Mouse (Mus musculus) retina, embryonic 14.5 days (tissue): Measurements from ENCODE around the gene Cited4.
A peak's percentile ranks its signal among the peaks of the same experiment; 100 is the strongest.

ENCODE experiments used
- DNase-seq: peaks from one replicate; pipeline ENCODE4 v3.0.0-alpha.2; 2015; ENCODE audit warnings: low spot score

Gene Cited4

GRCm38 (mm10) chr4:120680953-120681352, 14.6 kb downstream of the Cited4 start:
- DNase-seq, result peak; percentile 66

GRCm38 (mm10) chr4:120682168-120682567, 15.8 kb downstream of the Cited4 start:
- DNase-seq, result peak; percentile 78

GRCm38 (mm10) chr4:120683278-120683997, 17.1 kb downstream of the Cited4 start:
- DNase-seq, result no peak

DNA sequence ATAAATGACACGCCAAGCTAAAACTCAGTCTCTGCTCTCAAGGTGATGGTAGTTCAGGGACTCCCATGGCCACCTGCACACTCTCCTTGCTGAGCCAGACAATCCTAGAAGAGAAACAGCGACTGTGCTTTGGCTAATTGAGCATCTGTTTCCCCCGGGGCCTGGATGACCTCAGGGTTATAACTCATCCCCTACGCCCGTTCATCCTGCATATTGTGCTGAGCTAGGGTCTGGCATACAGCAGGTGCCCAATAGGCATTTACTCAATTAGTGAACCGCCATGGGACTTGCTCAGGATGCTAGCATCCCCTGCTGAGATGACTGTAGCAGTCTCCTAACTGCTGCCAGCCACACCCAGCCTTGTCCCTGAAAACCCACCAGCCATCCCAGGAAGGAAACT, 20.9 kb downstream of the Cited4 start:
- DNase-seq, result no peak

DNA sequence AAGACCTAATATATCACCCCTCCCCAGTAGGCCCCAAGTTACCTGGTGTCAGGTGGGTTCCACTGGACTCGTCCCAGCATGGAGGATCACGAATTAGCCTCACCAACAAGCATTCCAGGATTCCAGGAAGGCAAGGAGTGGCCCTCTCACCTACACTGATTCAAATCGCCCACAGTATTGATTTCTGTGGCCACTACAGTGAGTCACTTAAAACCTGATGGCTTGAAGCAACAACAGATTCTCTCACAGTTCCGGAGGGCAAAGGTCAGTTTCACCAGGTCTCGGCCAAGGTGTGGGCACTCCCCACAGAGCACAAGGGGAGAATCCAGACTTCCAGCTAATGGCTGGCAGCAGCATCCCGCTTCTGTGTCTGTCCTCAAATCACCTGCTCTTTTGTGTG, 22.9 kb downstream of the Cited4 start:
- DNase-seq, result no peak

GRCm38 (mm10) chr4:120692717-120693116, 26.3 kb downstream of the Cited4 start:
- DNase-seq, result peak; percentile 64

DNA sequence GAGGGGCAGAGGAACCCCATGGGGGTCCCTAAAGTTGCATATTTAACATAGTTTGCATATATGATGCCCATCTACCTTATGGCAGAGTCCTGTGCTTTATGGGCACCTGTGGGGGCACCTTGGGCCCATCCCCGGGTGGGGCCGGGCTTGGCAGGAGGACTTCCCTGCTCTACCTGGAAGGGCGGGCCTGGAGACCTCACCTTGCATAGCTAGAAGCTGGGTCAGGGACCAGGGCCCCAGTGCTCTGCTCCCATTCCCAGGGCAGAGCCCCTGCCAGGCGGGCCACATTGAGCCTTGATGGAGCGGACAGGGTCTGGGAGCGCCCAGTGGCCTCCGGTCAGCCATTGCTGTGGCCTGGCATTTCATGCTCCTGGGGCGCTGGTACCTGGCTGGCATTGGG, 31.0 kb downstream of the Cited4 start:
- no peak for DNase-seq

GRCm38 (mm10) chr4:120697799-120698484, 31.6 kb downstream of the Cited4 start:
- DNase-seq, result peak; percentile 18

DNA sequence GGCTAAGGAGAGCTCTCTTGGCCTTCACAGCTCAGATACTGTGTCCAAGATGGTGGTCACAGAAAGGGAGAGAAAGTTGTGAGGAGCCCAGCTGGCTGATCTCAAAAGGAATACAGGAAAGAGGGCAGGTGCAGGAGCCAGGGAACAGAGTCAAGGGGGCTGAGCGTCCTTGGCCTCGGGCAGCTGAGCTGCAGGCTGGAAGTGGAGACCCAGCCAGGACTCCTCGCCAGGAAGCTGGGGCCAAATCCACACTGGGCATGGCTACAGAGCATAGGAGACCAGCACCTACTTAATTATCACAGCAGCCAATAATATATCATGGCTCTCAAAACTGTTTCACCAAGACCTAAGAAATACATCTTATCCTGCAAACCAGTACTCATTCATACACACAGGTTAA, 34.8 kb downstream of the Cited4 start:
- no peak for DNase-seq

DNA sequence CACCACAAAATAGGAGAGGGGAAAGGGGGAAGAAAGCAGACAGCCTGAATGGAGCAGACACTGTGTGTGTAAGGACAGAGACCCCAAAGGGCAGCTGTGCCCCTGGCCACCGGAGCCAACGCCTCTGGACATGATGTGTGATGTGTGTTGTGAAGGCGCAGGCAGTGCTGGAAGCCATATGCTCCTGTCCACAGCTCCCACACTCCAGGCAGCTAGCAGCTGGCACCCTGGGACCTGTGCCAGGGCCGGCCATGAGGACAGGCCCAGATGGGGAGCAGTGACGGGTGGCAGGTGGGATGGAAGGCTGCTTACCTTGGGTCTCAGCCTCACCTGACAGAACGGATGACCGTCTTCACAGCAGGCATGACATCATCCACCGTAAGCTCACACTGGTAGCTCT, 35.7 kb downstream of the Cited4 start:
- no peak for DNase-seq

DNA sequence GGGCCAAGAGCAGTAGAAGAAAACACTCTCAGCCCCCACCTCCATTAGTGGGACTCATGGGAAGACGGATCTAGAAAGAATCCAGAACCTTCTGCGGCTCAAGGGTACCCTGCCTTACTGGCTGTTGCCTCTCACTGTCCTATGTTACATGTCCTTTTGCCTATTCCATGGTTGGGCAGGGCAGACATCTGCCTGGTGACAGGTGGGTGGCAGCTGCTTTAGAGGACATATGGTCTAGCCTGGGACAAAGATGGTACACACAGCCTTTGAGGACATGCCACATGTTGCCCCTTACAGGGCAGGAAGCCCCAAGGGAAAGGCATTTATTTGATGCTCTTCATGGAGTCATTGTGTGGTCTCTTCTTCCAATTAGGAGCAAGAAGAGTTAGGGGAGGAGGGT, 36.1 kb downstream of the Cited4 start:
- no peak for DNase-seq

DNA sequence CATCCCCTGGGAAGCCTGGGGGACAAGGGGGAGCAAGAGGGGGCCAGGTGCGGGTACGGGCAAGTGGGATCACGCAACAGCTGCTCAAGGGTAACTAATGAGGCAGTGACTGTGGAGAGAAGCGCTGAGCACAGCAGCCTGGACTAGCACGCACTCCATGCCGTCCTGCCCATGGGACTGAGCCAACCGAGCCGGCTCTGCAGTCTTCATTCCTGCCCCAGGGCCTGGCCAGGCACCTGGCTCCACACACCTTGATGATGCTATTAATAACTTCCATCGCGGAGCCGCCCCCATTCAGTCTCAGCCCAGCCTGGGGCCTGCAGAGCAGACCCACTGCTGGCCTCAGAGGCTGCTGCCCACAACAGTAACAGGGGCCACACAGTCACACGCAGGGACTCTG, 45.9 kb downstream of the Cited4 start:
- no peak for DNase-seq

GRCm38 (mm10) chr4:120713021-120713420, 46.6 kb downstream of the Cited4 start:
- no peak for DNase-seq

GRCm38 (mm10) chr4:120713856-120714497, 47.6 kb downstream of the Cited4 start:
- no peak for DNase-seq

- peak; percentile 55 for DNase-seq
Observed at GRCm38 (mm10) chr4:120716141-120716571, 49.8 kb downstream of the Cited4 start.

DNA sequence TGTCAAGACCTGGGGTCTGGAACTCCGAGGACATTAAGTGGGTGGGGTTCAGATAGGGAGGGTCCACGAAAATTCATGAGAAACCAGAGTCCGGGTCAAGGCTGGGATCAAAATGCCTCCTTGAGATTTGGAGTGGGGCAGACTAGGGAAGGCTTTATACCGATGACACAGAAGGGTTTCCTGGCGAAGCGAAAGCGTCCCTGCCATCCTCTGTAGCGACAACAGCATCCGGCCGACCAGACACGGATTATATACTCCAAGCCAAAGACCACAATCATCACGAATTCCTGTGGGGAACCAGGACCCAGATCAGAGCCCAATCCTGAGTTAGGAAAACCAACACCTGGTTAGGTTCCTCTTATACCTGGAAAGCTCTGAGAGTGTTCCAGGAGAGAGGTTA, 50.4 kb downstream of the Cited4 start:
- DNase-seq, result no peak
